Mouse (Mus musculus): ENCODE data around the gene Prrg2. TPM values are rescaled to one million over a fixed set of nuclear protein-coding genes. Genes with fewer than 3 reads are reported as not detected.
A peak's percentile ranks its signal among the peaks of the same experiment; 100 is the strongest.
"Not testable (repeated sequence)": the region's sequence is repeated elsewhere in the genome, so short reads cannot be mapped to it uniquely, and the experiment has no call there.

Gene Prrg2
- polyA plus RNA-seq (2015; fragmentation: Nextera tagmentation; extraction: Ambion mirVana) = 8.5 and 9.0 TPM in 2 replicates

DNA sequence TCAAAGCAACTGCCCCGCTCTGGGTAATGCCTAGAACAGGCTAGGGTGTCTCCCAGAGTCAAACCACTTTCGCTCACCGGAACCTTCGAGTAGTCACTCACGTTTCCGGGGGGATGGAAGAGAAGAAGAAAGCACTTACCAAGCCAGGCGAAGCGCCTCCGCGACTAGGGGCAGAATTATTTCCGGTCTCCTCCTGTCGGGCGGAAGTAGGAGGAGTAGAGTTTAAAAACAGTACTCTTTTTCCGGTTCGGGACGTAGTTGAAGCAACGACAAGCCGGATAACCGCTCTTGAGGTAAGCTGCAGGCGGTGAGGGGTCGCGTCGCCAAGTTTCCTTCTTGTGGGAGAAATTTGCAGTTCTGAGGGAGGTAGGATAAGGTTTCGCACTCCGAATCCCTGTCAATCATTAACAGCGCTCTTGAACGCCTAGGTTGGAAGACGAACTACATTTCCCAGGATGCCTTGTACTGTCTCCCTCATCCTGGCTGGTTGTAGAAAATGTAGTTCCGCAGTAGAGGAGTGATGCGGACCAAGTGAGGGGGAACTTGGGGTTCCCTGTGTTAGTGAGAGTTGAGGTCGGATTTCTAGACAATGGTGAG lies at the start of gene Prrg2, which contains the start of gene Nosip:
TSS of gene Prrg2 (minus strand) at position 439 of the 597 bp plus-strand sequence.
TSS of gene Nosip (plus strand) at position 191 of the 597 bp plus-strand sequence.
- Histone ChIP-seq H3K9ac (peak within 1 kb of the TSS; percentile 75), H3K36me3 (replicated peaks) (0 out of 2 replicates have a peak, but pooled peaks cover 2% of the 10 kb centered on the region), H3K27me3 (no peaks in the 10 kb centered on the region), H3K9me3 (replicated peaks) (no peaks in the 10 kb centered on the region), H3K4me1 (replicated peaks) (peaks cover 38% of the 10 kb centered on the region), H3K4me2 (peak within 1 kb of the TSS; percentile 73), H3K4me3 (replicated peaks) (peak within 1 kb of the TSS; percentile 81), H3K27ac (replicated peaks) (peak within 1 kb of the TSS; percentile 91)
- ATAC-seq (ENCODE audit: insufficient read depth) = peak; percentile 89
- under 1% methylated on average over 31 of the region's 31 CpGs for WGBS (ENCODE audit: insufficient replicate concordance)

DNA sequence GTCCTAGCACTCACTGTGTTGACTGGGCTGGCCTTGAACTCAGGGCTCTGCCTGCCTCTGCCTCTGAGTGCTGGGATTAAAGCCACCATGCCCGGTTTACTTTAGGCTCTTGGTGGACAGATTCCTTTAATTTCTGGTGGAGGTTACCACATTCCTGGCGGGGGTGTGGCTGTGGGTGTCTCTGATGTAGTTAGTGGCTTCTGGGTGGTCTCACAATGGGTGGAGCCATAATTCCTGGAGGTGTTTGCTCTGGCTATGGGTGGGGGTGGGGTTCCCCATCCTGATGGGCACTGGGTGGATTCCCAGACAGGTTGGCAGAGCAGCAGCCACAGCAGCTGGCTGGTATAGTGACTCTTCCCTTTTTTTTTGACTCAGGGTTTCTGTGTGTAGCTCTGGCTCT lies 49.5 kb upstream of the Prrg2 start:
- no peak overlapping the region for H3K9ac ChIP-seq
- peaks cover 23% of the 10 kb centered on the region for H3K4me1 ChIP-seq (replicated peaks)
- ATAC-seq (ENCODE audit: insufficient read depth) = no peak
- no peak overlapping the region for H3K4me2 ChIP-seq
- H3K4me3 ChIP-seq (replicated peaks) = no peak overlapping the region
- no peaks in the 10 kb centered on the region for H3K27me3 ChIP-seq
- 64% methylated on average over 2 of the region's 2 CpGs for WGBS (ENCODE audit: insufficient replicate concordance)
- H3K36me3 ChIP-seq (replicated peaks) = no peaks in the 10 kb centered on the region
- no peaks in the 10 kb centered on the region for H3K9me3 ChIP-seq (replicated peaks)
- H3K27ac ChIP-seq (replicated peaks) = no peak overlapping the region

DNA sequence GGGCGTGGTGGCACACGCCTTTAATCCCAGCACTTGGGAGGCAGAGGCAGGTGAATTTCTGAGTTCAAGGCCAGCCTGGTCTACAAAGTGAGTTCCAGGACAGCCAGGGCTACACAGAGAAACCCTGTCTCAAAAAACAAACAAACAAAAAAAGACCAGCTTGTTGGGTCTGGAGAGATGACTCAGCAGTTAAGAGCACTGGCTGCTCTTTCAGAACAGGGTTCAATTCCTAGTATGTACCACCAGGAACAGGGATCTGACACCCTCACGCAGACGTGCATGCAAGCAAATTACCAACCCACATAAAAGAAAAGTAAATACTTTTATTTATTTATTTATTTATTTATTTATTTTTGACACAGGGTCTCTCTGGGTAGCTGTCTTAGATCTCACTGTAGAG lies 47.6 kb upstream of the Prrg2 start:
- H3K27me3 ChIP-seq; H3K9me3 ChIP-seq (replicated peaks); ATAC-seq (ENCODE audit: insufficient read depth); H3K27ac ChIP-seq (replicated peaks); H3K36me3 ChIP-seq (replicated peaks); H3K4me3 ChIP-seq (replicated peaks); H3K9ac ChIP-seq; H3K4me2 ChIP-seq: not testable (repeated sequence)
- WGBS (ENCODE audit: insufficient replicate concordance) = 57% methylated on average over 4 of the region's 4 CpGs
- H3K4me1 ChIP-seq (replicated peaks) = peaks cover 23% of the 10 kb centered on the region

DNA sequence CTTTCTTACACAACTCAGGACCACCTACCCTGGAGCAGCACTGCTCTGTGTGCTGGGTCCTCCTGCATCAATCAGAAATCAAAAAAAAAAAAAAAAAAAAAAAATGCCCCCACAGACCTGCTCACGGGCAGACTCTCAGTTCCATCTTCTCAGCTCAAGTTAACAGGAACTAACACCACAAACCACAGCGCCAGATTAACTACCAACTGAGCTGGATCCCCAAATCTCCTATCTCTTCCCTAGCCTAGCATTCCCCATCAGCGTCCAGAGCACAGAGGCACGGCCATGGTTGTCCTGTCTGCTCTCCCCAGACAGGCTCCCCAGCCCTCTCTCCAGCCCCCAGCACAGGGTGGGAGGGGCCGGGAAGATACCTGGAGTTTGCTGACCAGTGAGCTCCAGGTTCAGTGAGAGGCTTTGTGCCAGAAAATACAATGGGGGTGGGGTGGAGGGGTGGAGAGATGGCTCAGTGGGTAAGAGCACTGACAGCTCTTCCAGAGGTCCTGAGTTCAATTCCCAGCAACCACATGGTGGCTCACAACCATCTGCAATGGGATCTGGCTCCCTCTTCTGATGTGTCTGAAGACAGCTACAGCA lies 44.7 kb upstream of the Prrg2 start:
- Histone ChIP-seq H3K27me3 (no peaks in the 10 kb centered on the region), H3K36me3 (replicated peaks) (no peaks in the 10 kb centered on the region), H3K9me3 (replicated peaks) (no peaks in the 10 kb centered on the region), H3K4me2 (no peak overlapping the region), H3K4me1 (replicated peaks) (peaks cover 25% of the 10 kb centered on the region), H3K27ac (replicated peaks) (no peak overlapping the region), H3K4me3 (replicated peaks) (no peak overlapping the region), H3K9ac (no peak overlapping the region)
- no peak for ATAC-seq (ENCODE audit: insufficient read depth)
- WGBS (ENCODE audit: insufficient replicate concordance) = 33% methylated on average over 5 of the region's 5 CpGs

DNA sequence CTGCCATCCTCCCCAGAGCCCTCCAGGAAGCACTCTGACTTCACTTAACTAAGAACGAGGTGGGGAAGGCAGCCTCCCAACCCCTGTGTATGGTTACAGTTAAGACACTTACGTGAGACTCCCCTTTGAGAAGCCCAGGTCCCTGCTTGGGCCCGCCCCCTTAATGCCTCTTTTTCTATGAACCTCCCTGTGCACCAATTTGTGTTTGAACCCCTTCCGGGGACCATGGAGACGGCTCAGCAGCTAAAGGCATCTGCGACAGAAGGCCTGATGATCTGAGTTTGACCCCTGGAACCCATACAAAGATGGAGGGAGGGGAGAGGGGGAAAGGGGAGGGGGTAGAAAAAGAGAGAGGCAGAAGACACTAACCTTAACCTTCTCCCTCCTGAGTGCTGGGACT lies 44.0 kb upstream of the Prrg2 start:
- WGBS (ENCODE audit: insufficient replicate concordance) = 67% methylated on average over 6 of the region's 6 CpGs
- no peak for ATAC-seq (ENCODE audit: insufficient read depth)
- Histone ChIP-seq H3K36me3 (replicated peaks) (no peaks in the 10 kb centered on the region), H3K4me1 (replicated peaks) (peaks cover 21% of the 10 kb centered on the region), H3K27me3 (no peaks in the 10 kb centered on the region), H3K9me3 (replicated peaks) (no peaks in the 10 kb centered on the region), H3K4me3 (replicated peaks) (no peak overlapping the region), H3K27ac (replicated peaks) (no peak overlapping the region), H3K4me2 (no peak overlapping the region), H3K9ac (no peak overlapping the region)

DNA sequence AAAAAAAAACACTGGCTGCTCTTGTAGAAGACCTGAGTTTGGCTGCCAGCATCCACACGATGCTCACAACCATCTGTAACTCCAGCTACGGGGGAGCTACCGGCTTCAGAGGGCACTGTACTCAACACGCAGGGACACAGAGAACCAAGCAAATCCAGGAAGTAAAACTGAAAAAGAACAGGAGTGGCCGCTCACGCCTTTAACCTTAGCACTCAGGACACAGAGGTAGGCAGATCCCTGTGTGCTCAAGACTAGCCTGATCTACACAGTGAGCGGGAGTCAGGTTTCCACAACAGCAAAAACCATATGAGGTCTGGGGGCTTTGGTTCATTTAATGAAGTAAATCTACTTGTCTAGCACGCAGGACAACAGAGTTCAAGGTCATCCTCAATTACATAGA lies 43.0 kb upstream of the Prrg2 start:
- H3K4me1 ChIP-seq (replicated peaks) = peaks cover 21% of the 10 kb centered on the region
- WGBS (ENCODE audit: insufficient replicate concordance) = 65% methylated on average over 8 of the region's 8 CpGs
- ATAC-seq (ENCODE audit: insufficient read depth) = no peak

DNA sequence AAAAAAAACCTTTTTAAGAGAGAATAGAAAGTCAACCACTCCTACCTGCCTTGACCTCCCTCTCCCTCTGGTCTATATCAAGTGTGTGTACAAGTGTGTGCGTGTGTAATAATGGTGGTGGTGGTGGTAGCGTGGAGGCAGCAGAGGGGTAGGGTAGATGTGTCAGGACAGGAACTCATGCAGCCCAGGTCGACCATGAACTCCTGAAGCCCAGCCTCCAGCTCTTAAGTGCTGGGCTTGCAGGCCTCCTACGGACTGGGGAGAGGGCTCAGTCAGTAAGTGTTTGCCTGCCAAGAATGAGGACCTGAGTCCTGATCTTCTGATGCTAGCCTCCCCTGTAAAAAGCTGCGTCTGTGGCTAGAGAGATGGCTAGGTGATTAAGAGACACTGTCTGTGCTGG lies 42.5 kb upstream of the Prrg2 start:
- WGBS (ENCODE audit: insufficient replicate concordance) = 65% methylated on average over 5 of the region's 5 CpGs
- no peaks in the 10 kb centered on the region for H3K36me3 ChIP-seq (replicated peaks)

More for the DNA sequence above, 43.0 kb upstream of the Prrg2 start:
- Histone ChIP-seq H3K4me2 (no peak overlapping the region), H3K27me3 (no peaks in the 10 kb centered on the region), H3K36me3 (replicated peaks) (no peaks in the 10 kb centered on the region), H3K4me3 (replicated peaks) (no peak overlapping the region), H3K9ac (no peak overlapping the region), H3K27ac (replicated peaks) (no peak overlapping the region), H3K9me3 (replicated peaks) (no peaks in the 10 kb centered on the region)

DNA sequence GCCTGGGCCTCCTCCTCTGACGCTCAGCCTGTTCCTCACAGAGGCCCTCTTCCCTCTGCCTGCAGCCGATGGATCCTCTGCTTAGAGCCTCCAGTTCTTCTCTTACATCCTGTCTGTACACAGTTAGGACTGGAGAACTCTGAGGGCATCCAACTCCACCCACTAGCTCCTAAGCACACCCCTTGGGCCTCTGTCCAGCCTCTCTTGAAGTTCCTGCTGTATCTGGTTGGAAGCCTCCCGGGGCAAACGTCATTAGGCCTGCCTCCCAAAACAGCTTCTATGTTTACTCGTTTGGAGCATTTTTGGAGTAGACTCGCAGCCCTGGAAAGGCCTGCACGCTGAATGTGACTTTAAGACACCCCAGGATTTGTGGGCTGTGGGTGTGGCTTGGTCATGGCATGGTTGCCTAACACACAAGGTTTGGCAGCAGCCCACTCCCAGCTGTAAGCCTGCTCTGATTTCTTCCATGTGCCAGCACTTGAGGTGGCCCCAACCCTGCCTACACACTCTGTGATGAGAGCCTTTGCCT lies 41.2 kb upstream of the Prrg2 start, which contains the start of gene Fcgrt:
TSS of gene Fcgrt (minus strand) at position 200 of the 529 bp plus-strand sequence.
- Histone ChIP-seq H3K27me3 (no peaks in the 10 kb centered on the region), H3K4me2 (peak within 1 kb of the TSS; percentile 57), H3K9ac (0 out of 2 replicates have a peak within 1 kb of the TSS, but pooled peaks have one; percentile 18), H3K27ac (replicated peaks) (peak within 1 kb of the TSS; percentile 78), H3K9me3 (replicated peaks) (no peaks in the 10 kb centered on the region), H3K4me3 (replicated peaks) (peak within 1 kb of the TSS; percentile 42), H3K36me3 (replicated peaks) (no peaks in the 10 kb centered on the region), H3K4me1 (replicated peaks) (peaks cover 21% of the 10 kb centered on the region)
- ATAC-seq (ENCODE audit: insufficient read depth) = peak; percentile 84
- 44% methylated on average over 7 of the region's 7 CpGs for WGBS (ENCODE audit: insufficient replicate concordance)

More for the DNA sequence above, 42.5 kb upstream of the Prrg2 start:
- H3K27ac ChIP-seq (replicated peaks) = no peak overlapping the region
- peaks cover 21% of the 10 kb centered on the region for H3K4me1 ChIP-seq (replicated peaks)
- no peak for ATAC-seq (ENCODE audit: insufficient read depth)
- no peak overlapping the region for H3K4me3 ChIP-seq (replicated peaks)
- no peaks in the 10 kb centered on the region for H3K27me3 ChIP-seq
- no peak overlapping the region for H3K9ac ChIP-seq
- no peaks in the 10 kb centered on the region for H3K9me3 ChIP-seq (replicated peaks)
- no peak overlapping the region for H3K4me2 ChIP-seq

DNA sequence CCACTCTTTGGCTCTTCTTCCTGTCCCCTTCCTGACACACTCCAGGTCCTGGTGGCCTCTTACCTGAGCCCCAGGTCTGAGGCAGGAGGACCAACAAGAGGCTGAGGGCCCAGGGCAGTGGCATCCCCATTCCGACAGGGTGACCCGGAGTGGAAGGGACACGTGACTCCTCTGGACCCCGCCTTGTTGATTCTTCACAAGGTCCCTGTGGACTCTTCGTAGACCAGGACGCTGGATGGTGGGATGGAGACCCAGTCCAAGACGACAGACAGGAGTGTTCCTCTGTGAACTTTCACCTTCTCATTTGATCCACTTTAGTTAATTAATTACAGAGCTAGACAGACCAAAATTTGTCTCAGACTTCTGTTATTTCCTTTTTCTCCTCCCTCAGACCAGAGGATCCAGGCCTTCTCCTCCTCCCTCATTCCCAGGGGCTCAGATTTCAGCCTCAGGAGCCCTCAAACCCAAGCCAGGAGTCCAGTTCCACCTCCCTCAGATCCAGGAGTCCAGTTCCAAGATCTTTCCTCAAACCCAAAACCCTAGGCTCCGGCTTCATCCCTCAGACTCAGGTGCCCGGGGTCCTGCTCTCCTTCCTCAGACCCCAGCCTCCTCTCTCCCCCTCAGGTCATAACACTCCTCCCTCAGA lies 40.6 kb upstream of the Prrg2 start:
- peak; percentile 22 for ATAC-seq (ENCODE audit: insufficient read depth)
- no peaks in the 10 kb centered on the region for H3K9me3 ChIP-seq (replicated peaks)
- H3K4me2 ChIP-seq = peak overlapping the region; percentile 57
- peak overlapping the region; percentile 42 for H3K4me3 ChIP-seq (replicated peaks)
- 57% methylated on average over 9 of the region's 9 CpGs for WGBS (ENCODE audit: insufficient replicate concordance)
- no peaks in the 10 kb centered on the region for H3K36me3 ChIP-seq (replicated peaks)
- 0 out of 2 replicates have a peak overlapping the region, but pooled peaks have one; percentile 18 for H3K9ac ChIP-seq
- H3K27ac ChIP-seq (replicated peaks) = peak overlapping the region; percentile 78
- H3K27me3 ChIP-seq = no peaks in the 10 kb centered on the region
- H3K4me1 ChIP-seq (replicated peaks) = peaks cover 21% of the 10 kb centered on the region

DNA sequence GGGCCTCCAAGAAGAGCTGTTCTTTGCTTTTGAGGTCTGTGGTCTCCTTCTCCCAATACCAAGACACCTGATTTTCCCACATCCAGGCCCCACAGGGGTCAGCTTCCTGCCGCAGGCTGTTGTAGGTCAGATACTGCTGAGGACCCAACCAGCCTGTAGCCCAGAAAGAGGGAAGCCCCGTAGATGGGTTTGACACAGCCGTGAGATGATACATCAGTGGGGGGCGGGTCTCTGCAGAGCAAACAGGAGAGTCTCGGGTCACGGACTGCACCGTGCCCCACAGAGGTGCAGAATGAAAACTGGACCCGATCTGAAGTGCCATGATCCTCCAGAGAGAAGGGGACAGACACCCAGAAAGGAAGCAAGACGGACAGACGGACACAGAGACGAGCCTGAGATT lies 40.0 kb upstream of the Prrg2 start:
- peak overlapping the region; percentile 57 for H3K4me2 ChIP-seq
- no peak overlapping the region for H3K9ac ChIP-seq
- no peak for ATAC-seq (ENCODE audit: insufficient read depth)
- no peaks in the 10 kb centered on the region for H3K9me3 ChIP-seq (replicated peaks)
- no peaks in the 10 kb centered on the region for H3K27me3 ChIP-seq
- peak overlapping the region; percentile 42 for H3K4me3 ChIP-seq (replicated peaks)
- H3K4me1 ChIP-seq (replicated peaks) = peaks cover 21% of the 10 kb centered on the region
- 47% methylated on average over 11 of the region's 11 CpGs for WGBS (ENCODE audit: insufficient replicate concordance)
- H3K36me3 ChIP-seq (replicated peaks) = no peaks in the 10 kb centered on the region
- H3K27ac ChIP-seq (replicated peaks) = no peak overlapping the region

DNA sequence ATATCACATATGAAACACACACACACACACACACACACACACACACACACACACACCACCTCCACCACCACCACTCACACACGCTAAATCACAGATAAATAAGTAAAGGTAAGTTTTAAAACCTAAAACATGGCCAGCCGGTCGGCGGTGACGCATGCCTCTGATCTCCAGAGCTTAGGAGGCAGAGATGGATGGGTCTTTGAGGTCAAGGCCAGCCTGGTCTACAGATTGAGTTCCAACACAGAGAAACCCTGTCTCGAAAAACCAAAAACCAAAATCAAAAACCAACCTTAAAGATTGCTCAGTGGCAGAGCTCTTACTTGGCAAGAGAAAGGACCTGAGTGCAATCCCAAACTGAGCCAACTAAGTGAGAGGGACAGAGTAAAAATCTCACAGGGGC lies 37.6 kb upstream of the Prrg2 start:
- H3K4me3 ChIP-seq (replicated peaks) = no peak overlapping the region
- H3K9ac ChIP-seq = no peak overlapping the region
- no peaks in the 10 kb centered on the region for H3K36me3 ChIP-seq (replicated peaks)
- no peak for ATAC-seq (ENCODE audit: insufficient read depth)
- no peak overlapping the region for H3K4me2 ChIP-seq
- peaks cover 24% of the 10 kb centered on the region for H3K4me1 ChIP-seq (replicated peaks)
- 74% methylated on average over 6 of the region's 6 CpGs for WGBS (ENCODE audit: insufficient replicate concordance)
- H3K9me3 ChIP-seq (replicated peaks) = no peaks in the 10 kb centered on the region
- H3K27me3 ChIP-seq = no peaks in the 10 kb centered on the region
- H3K27ac ChIP-seq (replicated peaks) = no peak overlapping the region

Data from liver, embryonic 15.5 days (tissue).